Mouse (Mus musculus) heart, adult 2 months (tissue): ENCODE data around the gene Txk.

Source experiments
- CTCF ChIP-seq: fragments of 200-600 bp; IDR thresholded peaks from 2 replicates; pipeline ENCODE4 v1.8.1; 2022; ENCODE audit warnings: antibody characterized with exemption, mild to moderate bottlenecking, moderate library complexity
- POLR2A ChIP-seq: fragments of 200-500 bp; IDR thresholded peaks from 2 replicates; pipeline ENCODE4 v1.6.1; 2011; ENCODE audit warnings: mild to moderate bottlenecking, low read depth, low read length, control low read depth; ENCODE audit not compliant: insufficient read depth

DNA sequence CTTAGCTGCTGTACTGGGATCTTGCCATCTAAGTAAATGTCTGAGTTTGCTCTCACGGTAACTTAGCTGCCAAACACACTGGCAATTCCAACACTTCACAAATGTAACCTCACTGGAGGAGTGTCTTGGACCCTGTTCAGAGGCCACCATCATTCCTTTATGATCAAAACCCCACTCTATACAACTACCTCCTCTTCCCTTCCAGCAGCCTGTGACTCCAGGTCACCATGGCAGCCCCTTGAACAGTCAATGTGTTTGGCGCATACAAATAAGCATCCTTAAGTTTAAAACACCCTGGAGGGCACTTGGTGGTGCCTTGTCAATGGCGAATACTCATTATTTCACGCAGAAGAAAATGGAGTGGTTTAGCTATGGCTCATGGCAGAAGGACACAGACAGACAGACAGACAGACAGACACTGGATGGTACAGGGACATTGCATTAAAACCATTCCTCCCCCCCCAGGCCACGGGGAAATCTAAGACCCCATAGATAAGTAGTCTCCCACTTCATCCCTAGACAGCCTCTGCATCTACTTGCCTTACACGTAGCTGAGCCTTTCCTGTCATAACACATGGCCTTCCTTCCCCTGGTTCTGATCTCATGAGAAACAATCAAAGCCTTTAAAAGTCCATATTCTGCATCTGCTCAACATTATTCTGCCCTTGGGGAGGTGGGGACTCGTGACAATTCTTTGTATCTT, 1.4 kb downstream of the Txk start:
- no peak for TF ChIP-seq CTCF
- no peak for TF ChIP-seq POLR2A
